Mouse (Mus musculus): ENCODE measurements at regions not wholly inside any gene's neighbourhood (a gene's known extent, or its start where the extent isn't known, plus 50 kb on each side); places are given as distances from the start of the nearest gene placed in this dataset.

- DNase-seq: peak; percentile 68
Observed at GRCm38 (mm10) chrX:152918212-152918611, 88.1 kb upstream of the Usp51 start.

GRCm38 (mm10) chrX:152926991-152927390, 79.3 kb upstream of the Usp51 start:
- DNase-seq: no peak

GRCm38 (mm10) chrX:152946201-152946600, 60.1 kb upstream of the Usp51 start:
- DNase-seq: no peak

All from heart, adult 11 months (tissue).